Mouse (Mus musculus) small intestine, adult 2 months (tissue): Measurements from ENCODE around the gene Cenpx. TPM values are rescaled to one million over a fixed set of nuclear protein-coding genes. Genes with fewer than 3 reads are reported as not detected.
"Not testable (repeated sequence)": the region's sequence is repeated elsewhere in the genome, so short reads cannot be mapped to it uniquely, and the experiment has no call there.

Source experiments
- H3K27ac ChIP-seq: fragments of 200-500 bp; 2 replicates; pipeline ENCODE4 v1.5.1; 2012; ENCODE audit warnings: low read depth, low read length, control low read depth, inconsistent platforms; ENCODE audit not compliant: insufficient read depth
- H3K27me3 ChIP-seq: fragments of 200-500 bp; 2 replicates; pipeline ENCODE4 v1.6.1; 2012; ENCODE audit warnings: mild to moderate bottlenecking, moderate library complexity, low read length, inconsistent platforms; ENCODE audit not compliant: control insufficient read depth, insufficient read depth
- H3K36me3 ChIP-seq: fragments of 200-500 bp; 2 replicates; pipeline ENCODE4 v1.6.1; 2012; ENCODE audit warnings: mild to moderate bottlenecking, low read length, control low read depth, inconsistent platforms; ENCODE audit not compliant: control insufficient read depth, insufficient read depth
- H3K4me1 ChIP-seq: fragments of 200-500 bp; 2 replicates; pipeline ENCODE4 v1.6.1; 2012; ENCODE audit warnings: low read length, inconsistent platforms, mixed read lengths; ENCODE audit not compliant: control insufficient read depth, insufficient read depth, insufficient read length
- H3K4me3 ChIP-seq: fragments of 200-500 bp; 2 replicates; pipeline ENCODE4 v1.5.1; 2012; ENCODE audit warnings: low read depth, mild to moderate bottlenecking, control low read depth, inconsistent platforms, low read length, moderate library complexity
- CTCF ChIP-seq: fragments of 200-500 bp; IDR thresholded peaks from 2 replicates; pipeline ENCODE4 v1.5.1; 2012; ENCODE audit warnings: low read depth, mild to moderate bottlenecking, control low read depth, inconsistent platforms, low read length, moderate library complexity, mixed read lengths; ENCODE audit not compliant: insufficient replicate concordance, insufficient read length; ENCODE audit errors: extremely low read depth
- POLR2A ChIP-seq: fragments of 200-500 bp; IDR thresholded peaks from 2 replicates; pipeline ENCODE4 v1.6.1; 2012; ENCODE audit warnings: low read depth, mild to moderate bottlenecking, control low read depth, inconsistent platforms, low read length, moderate library complexity
- WGBS: fragments of 180-500 bp; shearing (Covaris S2); methylation state at CpG from one replicate; pipeline ENCODE4 v1.1.7; 2018; 5-methylcytosine and 5-hydroxymethylcytosine counted together
- polyA plus RNA-seq: library from polyadenylated mRNA; depleted of rRNA; stranded (reverse); fragments of >200 nt; gene quantifications from 2 replicates; pipeline ENCODE4 v1.2.3, GENCODE M21; 2012

Gene Cenpx
- polyA plus RNA-seq, 1 experiment = 46.2 TPM

GRCm38 (mm10) chr11:120684086-120684485 lies 29.5 kb downstream of the Cenpx start:
- Histone ChIP-seq H3K27ac (no peak overlapping the region), H3K4me3 (no peak overlapping the region), H3K36me3 (peaks cover 53% of the 10 kb centered on the region), H3K27me3 (no peaks in the 10 kb centered on the region), H3K4me1 (peaks cover 16% of the 10 kb centered on the region)
- TF ChIP-seq POLR2A = no peak
- no peak for TF ChIP-seq CTCF
- 92% methylated on average over 2 of the region's 2 CpGs for WGBS

DNA sequence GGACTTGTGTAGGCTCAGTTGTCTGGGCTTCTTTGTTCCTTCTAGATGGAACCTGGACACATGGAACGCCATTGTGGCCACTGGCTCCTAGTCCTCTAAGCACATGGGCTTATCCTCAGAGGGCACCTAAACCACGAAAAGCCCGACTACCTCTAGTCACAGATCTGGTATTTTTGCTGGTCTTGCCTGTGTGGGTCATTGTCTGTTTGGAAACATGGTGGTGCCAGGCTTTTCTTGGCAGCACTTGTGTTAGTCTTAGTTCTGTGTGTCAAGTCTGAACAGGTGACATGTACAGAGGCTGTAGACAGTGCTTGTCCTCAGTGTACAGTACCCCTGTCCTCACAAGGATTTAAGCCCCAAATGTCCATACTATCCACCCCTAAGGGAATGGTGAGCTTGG lies 30.0 kb downstream of the Cenpx start:
- H3K4me1 ChIP-seq = peaks cover 16% of the 10 kb centered on the region
- peaks cover 51% of the 10 kb centered on the region for H3K36me3 ChIP-seq
- no peaks in the 10 kb centered on the region for H3K27me3 ChIP-seq
- no peak overlapping the region for H3K4me3 ChIP-seq
- 95% methylated on average over 3 of the region's 3 CpGs for WGBS
- TF ChIP-seq POLR2A (no peak), CTCF (no peak)
- H3K27ac ChIP-seq = no peak overlapping the region

DNA sequence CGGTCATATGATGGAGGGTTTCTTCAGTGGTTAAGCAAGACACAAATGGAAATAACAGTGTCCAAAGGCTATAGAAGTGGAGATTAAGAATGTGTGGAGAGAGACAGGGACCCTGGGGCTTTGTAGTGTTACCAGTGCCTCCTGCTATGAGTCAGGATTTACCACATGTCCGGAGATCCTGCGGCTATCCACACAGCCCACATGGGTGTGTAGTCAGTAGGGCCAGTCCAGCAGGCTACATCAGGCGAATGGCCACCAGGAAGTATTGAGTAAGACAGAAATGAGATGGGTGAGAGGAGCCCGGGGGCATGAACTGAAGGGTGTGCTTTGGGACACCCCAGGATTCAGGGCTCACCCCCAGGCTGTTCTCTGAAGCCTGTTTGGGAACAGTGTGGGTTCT lies 30.9 kb downstream of the Cenpx start:
- no peak overlapping the region for H3K4me3 ChIP-seq
- H3K4me1 ChIP-seq = peaks cover 16% of the 10 kb centered on the region
- WGBS = 94% methylated on average over 5 of the region's 5 CpGs
- peaks cover 54% of the 10 kb centered on the region for H3K36me3 ChIP-seq
- H3K27me3 ChIP-seq = no peaks in the 10 kb centered on the region
- H3K27ac ChIP-seq = no peak overlapping the region
- no peak for TF ChIP-seq CTCF
- no peak for TF ChIP-seq POLR2A

GRCm38 (mm10) chr11:120679909-120680308 lies 33.6 kb downstream of the Cenpx start:
- WGBS = 42% methylated on average over 3 of the region's 3 CpGs
- Histone ChIP-seq H3K36me3 (peaks cover 35% of the 10 kb centered on the region), H3K4me1 (peaks cover 21% of the 10 kb centered on the region), H3K4me3 (no peak overlapping the region), H3K27me3 (no peaks in the 10 kb centered on the region), H3K27ac (peak overlapping the region; percentile 90)
- TF ChIP-seq POLR2A (no peak), CTCF (peak; percentile 46; the same call in 1 of the 2 replicates)

GRCm38 (mm10) chr11:120676951-120677350 lies 36.6 kb downstream of the Cenpx start:
- H3K4me1 ChIP-seq = peaks cover 25% of the 10 kb centered on the region

DNA sequence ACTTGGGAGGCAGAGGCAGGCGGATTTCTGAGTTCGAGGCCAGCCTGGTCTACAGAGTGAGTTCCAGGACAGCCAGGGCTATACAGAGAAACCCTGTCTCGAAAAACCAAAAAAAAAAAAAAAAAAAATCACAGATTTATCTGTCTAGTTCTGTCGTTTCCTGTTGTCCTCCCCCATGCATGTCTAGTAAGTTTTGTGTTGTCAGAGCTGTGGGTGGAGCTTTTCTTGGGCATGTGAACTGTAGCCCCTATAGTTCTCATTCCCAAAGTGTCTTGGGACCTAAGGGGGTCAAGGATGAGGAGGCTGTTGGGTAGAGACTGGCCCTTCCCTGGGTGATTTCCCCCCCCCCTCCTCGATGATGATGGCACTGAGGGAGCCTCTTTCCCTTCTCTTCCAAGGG lies 37.7 kb downstream of the Cenpx start:
- not testable (repeated sequence) for H3K4me3 ChIP-seq, H3K27ac ChIP-seq, H3K27me3 ChIP-seq
- H3K4me1 ChIP-seq = peaks cover 22% of the 10 kb centered on the region
- WGBS = 75% methylated on average over 5 of the region's 5 CpGs
- H3K36me3 ChIP-seq = peaks cover 15% of the 10 kb centered on the region

More at GRCm38 (mm10) chr11:120676951-120677350, 36.6 kb downstream of the Cenpx start:
- Histone ChIP-seq H3K36me3 (peaks cover 22% of the 10 kb centered on the region), H3K4me3 (no peak overlapping the region), H3K27ac (no peak overlapping the region), H3K27me3 (no peaks in the 10 kb centered on the region)
- WGBS = 83% methylated on average over 4 of the region's 4 CpGs
- TF ChIP-seq CTCF (no peak), POLR2A (no peak)

DNA sequence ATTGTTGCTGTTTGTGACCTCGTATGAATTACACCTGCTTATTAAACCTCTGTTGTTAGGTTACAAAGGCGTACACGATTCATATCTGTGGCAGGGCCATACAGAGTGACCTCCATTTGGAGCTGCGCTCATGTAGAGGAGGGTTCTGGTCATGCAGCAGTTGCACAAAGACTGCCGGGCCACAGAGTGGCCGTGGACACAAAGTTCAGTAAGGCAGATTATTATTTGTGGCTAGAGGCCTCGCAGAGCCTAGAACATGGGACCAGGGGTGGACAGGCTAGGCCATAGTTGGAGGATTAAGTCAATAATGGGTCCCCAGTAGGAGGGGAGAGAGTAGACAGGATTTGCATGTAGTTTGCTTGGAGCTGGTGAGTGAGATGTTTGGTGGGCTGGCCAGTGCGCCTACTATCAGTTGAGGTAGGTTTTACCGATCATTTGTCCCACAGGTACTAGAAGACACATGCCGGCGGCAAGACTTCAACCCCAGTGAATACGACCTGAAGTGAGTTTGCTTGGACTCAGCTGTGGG lies 39.9 kb downstream of the Cenpx start:
- Histone ChIP-seq H3K4me3 (peak overlapping the region; percentile 94), H3K4me1 (peaks cover 9% of the 10 kb centered on the region; the same call in 1 of the 2 replicates), H3K27ac (peak overlapping the region; percentile 77), H3K27me3 (no peaks in the 10 kb centered on the region), H3K36me3 (peaks cover 10% of the 10 kb centered on the region)
- WGBS = 16% methylated on average over 12 of the region's 12 CpGs
- TF ChIP-seq CTCF (no peak), POLR2A (no peak)
